Mouse (Mus musculus): Measurements from ENCODE around the gene Gpr19. TPM values are rescaled to one million over a fixed set of nuclear protein-coding genes. Genes with fewer than 3 reads are reported as not detected.

The Gpr19 gene
- total and polyA plus RNA-seq, 2 experiments, result 4.7 to 6.9 TPM

- Histone ChIP-seq H3K27ac (replicated peaks; ENCODE audit: insufficient read depth, low read depth, low read length) (no peak overlapping the region), H3K79me2 (ENCODE audit: control insufficient read depth, insufficient read depth, low read length) (no peaks in the 10 kb centered on the region), H3K4me3 (ENCODE audit: insufficient read depth, low read depth, low read length) (no peak overlapping the region), H3K36me3 (ENCODE audit: control insufficient read depth, insufficient read depth, low read length) (no peaks in the 10 kb centered on the region), H3K4me1 (ENCODE audit: control insufficient read depth, insufficient read depth, low read length) (no peaks in the 10 kb centered on the region), H3K27me3 (ENCODE audit: control insufficient read depth, insufficient read depth, low read length) (no peaks in the 10 kb centered on the region), H3K9ac (ENCODE audit: low read depth, low read length) (no peak overlapping the region)
- WGBS, result 52% methylated on average over 10 of the region's 10 CpGs
- DNase-seq (ENCODE audit: extremely low read depth, low read depth, low spot score), result no peak
- TF ChIP-seq CTCF (IDR thresholded peaks at IDR 0.05; ENCODE audit: low read depth, low read length) (no peak), POLR2A (IDR thresholded peaks at IDR 0.05; ENCODE audit: extremely low read depth, insufficient read depth, low read length) (no peak)
These were observed 10.5 kb downstream of the Gpr19 start for GRCm38 (mm10) chr6:134887711-134888449.

DNA sequence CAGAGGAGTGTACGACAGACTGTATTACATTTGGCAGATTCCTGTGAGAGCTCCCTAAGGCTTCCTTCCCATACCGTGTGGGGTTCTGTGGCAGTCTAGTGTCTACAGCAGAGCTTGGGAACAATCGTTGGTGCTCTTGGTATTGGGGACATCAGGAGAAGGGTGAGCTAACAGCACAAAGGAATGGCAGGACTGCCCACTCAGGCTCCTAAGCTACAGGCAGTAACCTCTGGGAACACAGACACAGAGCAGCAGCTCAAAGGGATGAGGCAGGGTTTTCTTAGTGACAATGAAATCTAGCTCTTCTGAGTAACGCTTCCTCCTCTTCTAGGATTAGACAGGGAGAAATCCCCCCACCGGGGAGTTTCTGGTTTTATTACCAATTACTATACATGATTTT is 11.4 kb downstream of the Gpr19 start:
- no peak for DNase-seq (ENCODE audit: extremely low read depth, low read depth, low spot score)
- H3K36me3 ChIP-seq (ENCODE audit: control insufficient read depth, insufficient read depth, low read length), result no peaks in the 10 kb centered on the region
- H3K27ac ChIP-seq (replicated peaks; ENCODE audit: insufficient read depth, low read depth, low read length), result no peak overlapping the region
- H3K79me2 ChIP-seq (ENCODE audit: control insufficient read depth, insufficient read depth, low read length), result no peaks in the 10 kb centered on the region
- no peaks in the 10 kb centered on the region for H3K4me1 ChIP-seq (ENCODE audit: control insufficient read depth, insufficient read depth, low read length)
- TF ChIP-seq CTCF (IDR thresholded peaks at IDR 0.05; ENCODE audit: low read depth, low read length), result no peak
- no peak for TF ChIP-seq POLR2A (IDR thresholded peaks at IDR 0.05; ENCODE audit: extremely low read depth, insufficient read depth, low read length)
- no peaks in the 10 kb centered on the region for H3K27me3 ChIP-seq (ENCODE audit: control insufficient read depth, insufficient read depth, low read length)
- H3K9ac ChIP-seq (ENCODE audit: low read depth, low read length), result no peak overlapping the region
- H3K4me3 ChIP-seq (ENCODE audit: insufficient read depth, low read depth, low read length), result no peak overlapping the region
- 74% methylated on average over 5 of the region's 5 CpGs for WGBS

- H3K27me3 ChIP-seq (ENCODE audit: control insufficient read depth, insufficient read depth, low read length), result no peaks in the 10 kb centered on the region
- WGBS, result 93% methylated on average over 8 of the region's 8 CpGs
- no peak overlapping the region for H3K4me3 ChIP-seq (ENCODE audit: insufficient read depth, low read depth, low read length)
- no peaks in the 10 kb centered on the region for H3K36me3 ChIP-seq (ENCODE audit: control insufficient read depth, insufficient read depth, low read length)
- DNase-seq (ENCODE audit: extremely low read depth, low read depth, low spot score), result no peak
- H3K27ac ChIP-seq (replicated peaks; ENCODE audit: insufficient read depth, low read depth, low read length), result no peak overlapping the region
- TF ChIP-seq POLR2A (IDR thresholded peaks at IDR 0.05; ENCODE audit: extremely low read depth, insufficient read depth, low read length) (no peak), CTCF (IDR thresholded peaks at IDR 0.05; ENCODE audit: low read depth, low read length) (no peak)
- H3K4me1 ChIP-seq (ENCODE audit: control insufficient read depth, insufficient read depth, low read length), result no peaks in the 10 kb centered on the region
- no peaks in the 10 kb centered on the region for H3K79me2 ChIP-seq (ENCODE audit: control insufficient read depth, insufficient read depth, low read length)
- no peak overlapping the region for H3K9ac ChIP-seq (ENCODE audit: low read depth, low read length)
These were observed 11.9 kb downstream of the Gpr19 start for GRCm38 (mm10) chr6:134886475-134886874.

DNA sequence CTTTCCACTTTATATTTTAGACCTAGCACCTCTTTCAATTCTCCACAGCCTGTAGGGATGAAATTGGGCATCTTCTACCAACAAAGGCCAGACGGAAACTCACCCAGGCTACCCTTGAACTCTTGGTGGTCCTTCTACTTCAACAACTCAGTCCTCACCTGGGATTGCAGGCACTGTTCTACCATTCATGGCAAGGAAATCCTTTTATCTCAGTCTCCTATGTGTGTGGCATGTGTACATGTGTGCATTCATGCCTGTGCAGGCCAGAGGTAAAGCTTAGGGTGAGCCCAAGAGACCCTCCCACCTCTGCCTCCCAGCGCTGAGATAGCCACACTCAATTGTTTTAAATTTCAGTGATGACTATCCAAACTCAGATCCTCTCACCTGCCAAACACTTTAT is 12.9 kb downstream of the Gpr19 start:
- H3K27me3 ChIP-seq (ENCODE audit: control insufficient read depth, insufficient read depth, low read length), result no peaks in the 10 kb centered on the region
- WGBS, result 97% methylated on average over 2 of the region's 2 CpGs
- no peak overlapping the region for H3K27ac ChIP-seq (replicated peaks; ENCODE audit: insufficient read depth, low read depth, low read length)
- H3K4me1 ChIP-seq (ENCODE audit: control insufficient read depth, insufficient read depth, low read length), result no peaks in the 10 kb centered on the region
- H3K79me2 ChIP-seq (ENCODE audit: control insufficient read depth, insufficient read depth, low read length), result no peaks in the 10 kb centered on the region
- DNase-seq (ENCODE audit: extremely low read depth, low read depth, low spot score), result no peak
- H3K36me3 ChIP-seq (ENCODE audit: control insufficient read depth, insufficient read depth, low read length), result no peaks in the 10 kb centered on the region
- TF ChIP-seq POLR2A (IDR thresholded peaks at IDR 0.05; ENCODE audit: extremely low read depth, insufficient read depth, low read length) (no peak), CTCF (IDR thresholded peaks at IDR 0.05; ENCODE audit: low read depth, low read length) (no peak)
- H3K4me3 ChIP-seq (ENCODE audit: insufficient read depth, low read depth, low read length), result no peak overlapping the region
- H3K9ac ChIP-seq (ENCODE audit: low read depth, low read length), result no peak overlapping the region

DNA sequence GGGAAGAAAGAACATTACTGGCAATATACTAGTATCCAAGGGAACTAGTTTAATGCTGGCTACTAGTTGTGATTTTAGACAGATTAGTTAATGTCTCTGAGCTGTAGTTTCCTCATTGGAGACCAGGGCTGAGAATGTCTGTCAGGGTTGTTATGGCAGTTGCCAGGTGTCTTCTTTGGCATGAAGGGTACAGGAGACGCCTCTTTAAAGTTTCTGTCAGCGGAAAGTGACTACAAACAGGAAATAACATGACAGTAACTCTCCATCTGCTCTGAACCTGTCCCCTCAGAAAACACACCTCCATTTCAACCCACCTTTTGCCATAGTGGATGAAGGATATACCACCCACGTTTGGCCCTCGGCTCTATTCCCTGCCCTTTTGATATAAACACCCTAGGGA is 14.7 kb downstream of the Gpr19 start:
- H3K79me2 ChIP-seq (ENCODE audit: control insufficient read depth, insufficient read depth, low read length), result no peaks in the 10 kb centered on the region
- WGBS, result 89% methylated on average over 4 of the region's 4 CpGs
- H3K27me3 ChIP-seq (ENCODE audit: control insufficient read depth, insufficient read depth, low read length), result no peaks in the 10 kb centered on the region
- no peaks in the 10 kb centered on the region for H3K36me3 ChIP-seq (ENCODE audit: control insufficient read depth, insufficient read depth, low read length)
- no peaks in the 10 kb centered on the region for H3K4me1 ChIP-seq (ENCODE audit: control insufficient read depth, insufficient read depth, low read length)
- no peak overlapping the region for H3K27ac ChIP-seq (replicated peaks; ENCODE audit: insufficient read depth, low read depth, low read length)
- H3K9ac ChIP-seq (ENCODE audit: low read depth, low read length), result no peak overlapping the region
- no peak for DNase-seq (ENCODE audit: extremely low read depth, low read depth, low spot score)
- H3K4me3 ChIP-seq (ENCODE audit: insufficient read depth, low read depth, low read length), result no peak overlapping the region
- TF ChIP-seq POLR2A (IDR thresholded peaks at IDR 0.05; ENCODE audit: extremely low read depth, insufficient read depth, low read length) (no peak), CTCF (IDR thresholded peaks at IDR 0.05; ENCODE audit: low read depth, low read length) (no peak)

- TF ChIP-seq CTCF (IDR thresholded peaks at IDR 0.05; ENCODE audit: low read depth, low read length) (no peak), POLR2A (IDR thresholded peaks at IDR 0.05; ENCODE audit: extremely low read depth, insufficient read depth, low read length) (no peak)
- Histone ChIP-seq H3K79me2 (ENCODE audit: control insufficient read depth, insufficient read depth, low read length) (no peaks in the 10 kb centered on the region), H3K4me3 (ENCODE audit: insufficient read depth, low read depth, low read length) (no peak overlapping the region), H3K36me3 (ENCODE audit: control insufficient read depth, insufficient read depth, low read length) (no peaks in the 10 kb centered on the region; the same call in 1 of the 2 replicates), H3K27ac (replicated peaks; ENCODE audit: insufficient read depth, low read depth, low read length) (no peak overlapping the region), H3K27me3 (ENCODE audit: control insufficient read depth, insufficient read depth, low read length) (no peaks in the 10 kb centered on the region), H3K9ac (ENCODE audit: low read depth, low read length) (no peak overlapping the region), H3K4me1 (ENCODE audit: control insufficient read depth, insufficient read depth, low read length) (no peaks in the 10 kb centered on the region)
- DNase-seq (ENCODE audit: extremely low read depth, low read depth, low spot score), result no peak
- 82% methylated on average over 2 of the region's 2 CpGs for WGBS
These were observed 18.3 kb downstream of the Gpr19 start for GRCm38 (mm10) chr6:134880046-134880445.
